Mouse (Mus musculus) myocyte (in vitro differentiated cells): ENCODE results near the gene Iqch. TPM values are rescaled to one million over a fixed set of nuclear protein-coding genes. Genes with fewer than 3 reads are reported as not detected.

Source experiments
- H3K27me3 ChIP-seq: one replicate; pipeline ENCODE4 v1.6.1; 2011; ENCODE audit not compliant: control insufficient read depth, insufficient read depth, insufficient read length
- H3K36me3 ChIP-seq: one replicate; pipeline ENCODE4 v1.6.1; 2011; ENCODE audit not compliant: control insufficient read depth, insufficient read depth
- H3K4me2 ChIP-seq: one replicate; pipeline ENCODE4 v1.6.1; 2011; ENCODE audit warnings: low read depth, control low read depth
- H3K4me3 ChIP-seq: one replicate; pipeline ENCODE4 v1.5.1; 2011; ENCODE audit warnings: mild to moderate bottlenecking, control low read depth, moderate library complexity
- H3K79me2 ChIP-seq: one replicate; pipeline ENCODE4 v1.6.1; 2011; ENCODE audit not compliant: control insufficient read depth, insufficient read depth
- H3ac ChIP-seq: one replicate; pipeline ENCODE4 v1.6.1; 2011; ENCODE audit not compliant: control insufficient read depth, insufficient read length
- CEBPB ChIP-seq: IDR thresholded peaks from 2 replicates; pipeline ENCODE4 v1.6.1; 2011; ENCODE audit warnings: mild to moderate bottlenecking, moderate library complexity; ENCODE audit not compliant: poor library complexity, insufficient read depth, severe bottlenecking
- E2F4 ChIP-seq: IDR thresholded peaks from one replicate; pipeline ENCODE4 v1.6.1; 2011; ENCODE audit warnings: mild to moderate bottlenecking, control low read depth, moderate library complexity; ENCODE audit not compliant: insufficient read depth
- MAX ChIP-seq: IDR thresholded peaks from one replicate; pipeline ENCODE4 v1.6.1; 2011; ENCODE audit warnings: low read depth, mild to moderate bottlenecking, control low read depth
- MYOD1 ChIP-seq, 3 experiments: IDR thresholded peaks; one replicate each; pipeline ENCODE4 v1.6.1; 2011; ENCODE audit warnings: control low read depth in 2 of 3, low read depth in 2 of 3, mild to moderate bottlenecking in 2 of 3, moderate library complexity in 1 of 3; ENCODE audit not compliant: insufficient read length in 2 of 3, control insufficient read depth in 1 of 3
- MYOG ChIP-seq, 3 experiments: IDR thresholded peaks; one replicate each; pipeline ENCODE4 v1.6.1; 2011; ENCODE audit warnings: control low read depth in 2 of 3, low read depth in 2 of 3, mild to moderate bottlenecking in 2 of 3; ENCODE audit not compliant: insufficient read length in 2 of 3, control insufficient read depth in 1 of 3, insufficient read depth in 1 of 3
- POLR2A ChIP-seq: IDR thresholded peaks from one replicate; pipeline ENCODE4 v1.6.1; 2011; ENCODE audit warnings: low read depth, mild to moderate bottlenecking, control low read depth, moderate library complexity; ENCODE audit not compliant: insufficient read length
- POLR2AphosphoS2 ChIP-seq: IDR thresholded peaks from one replicate; pipeline ENCODE4 v1.6.1; 2011; ENCODE audit warnings: low read depth, control low read depth; ENCODE audit not compliant: insufficient read length
- REST ChIP-seq: IDR thresholded peaks from one replicate; pipeline ENCODE4 v1.6.1; 2011; ENCODE audit warnings: mild to moderate bottlenecking, control low read depth, moderate library complexity; ENCODE audit not compliant: insufficient read depth, insufficient read length
- SRF ChIP-seq: IDR thresholded peaks from one replicate; pipeline ENCODE4 v1.6.1; 2011; ENCODE audit warnings: low read depth; ENCODE audit not compliant: control insufficient read depth, insufficient read length
- TCF12 ChIP-seq: IDR thresholded peaks from one replicate; pipeline ENCODE4 v1.6.1; 2011; ENCODE audit warnings: mild to moderate bottlenecking, control low read depth; ENCODE audit not compliant: poor library complexity, insufficient read depth, severe bottlenecking
- TCF3 ChIP-seq: IDR thresholded peaks from one replicate; pipeline ENCODE4 v1.6.1; 2011; ENCODE audit warnings: low read depth, control low read depth; ENCODE audit not compliant: insufficient read length
- USF1 ChIP-seq: IDR thresholded peaks from one replicate; pipeline ENCODE4 v1.6.1; 2011; ENCODE audit warnings: low read depth, mild to moderate bottlenecking, control low read depth, moderate library complexity
- polyA plus RNA-seq: library from polyadenylated mRNA; unstranded; fragments of >200 nt; fragmentation: generic; extraction: Trizol; gene quantifications from one replicate; pipeline ENCODE4 v1.2.1, GENCODE M21; 2012; ENCODE audit warnings: missing spikeins

Gene Iqch
- polyA plus RNA-seq, 1 experiment: not detected

DNA sequence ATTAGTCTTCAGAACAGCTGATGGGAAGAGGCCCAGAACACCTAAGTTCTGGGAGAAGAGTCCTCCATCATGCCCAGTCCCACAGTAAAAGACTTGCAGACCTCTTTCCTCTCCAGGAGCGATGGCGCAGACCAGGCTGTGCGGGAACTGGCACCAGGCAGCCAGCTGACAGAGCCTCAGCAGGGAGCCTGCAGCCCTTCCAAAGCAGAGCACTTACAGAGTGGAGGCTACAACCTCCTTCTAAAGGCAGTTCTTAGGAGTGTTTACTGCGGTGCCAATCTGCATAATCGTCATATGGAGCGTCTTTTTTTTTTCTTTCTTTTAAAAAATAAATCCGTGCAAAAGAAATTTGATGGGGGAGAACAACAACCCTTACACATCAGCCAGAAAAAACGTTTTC, 229.8 kb downstream of the Iqch start:
- H3K36me3 ChIP-seq: peaks cover 8% of the 10 kb centered on the region

More for the DNA sequence above, 229.8 kb downstream of the Iqch start:
- H3K4me2 ChIP-seq: no peak overlapping the region
- H3K79me2 ChIP-seq: peaks cover 17% of the 10 kb centered on the region
- no peak overlapping the region for H3ac ChIP-seq
- no peaks in the 10 kb centered on the region for H3K27me3 ChIP-seq
- TF ChIP-seq POLR2A (no peak), MYOD1 (IDR thresholded peaks at IDR 0.05; ENCODE audit: control insufficient read depth in 1 of 3, insufficient read length in 2 of 3, low read depth in 2 of 3) (no peak), MAX (no peak), MYOG (IDR thresholded peaks at IDR 0.05; ENCODE audit: control insufficient read depth in 1 of 3, insufficient read depth in 1 of 3, insufficient read length in 2 of 3, low read depth in 2 of 3) (no peak), SRF (no peak), POLR2AphosphoS2 (no peak), TCF3 (no peak), TCF12 (no peak), E2F4 (no peak), USF1 (no peak), CEBPB (no peak), REST (no peak)
- no peak overlapping the region for H3K4me3 ChIP-seq

Other genes starting within 250 kb of the Iqch start
- 17.7 TPM for gene Map2k5, start 224.6 kb downstream of the Iqch start, polyA plus RNA-seq
- gene 2300009A05Rik, start 203.2 kb downstream of the Iqch start, polyA plus RNA-seq: 26.5 TPM
- gene Aagab, start 167 bp upstream of the Iqch start, polyA plus RNA-seq: 10.4 TPM
- 25.5 TPM for gene Smad3, start 155.5 kb upstream of the Iqch start, polyA plus RNA-seq